Mouse (Mus musculus) embryonic facial prominence, embryonic 13.5 days (tissue): ENCODE data around the gene Gm6096. TPM values are rescaled to one million over a fixed set of nuclear protein-coding genes. Genes with fewer than 3 reads are reported as not detected.
A peak's percentile ranks its signal among the peaks of the same experiment; 100 is the strongest.

ENCODE experiments used
- ATAC-seq: fragments of 200-750 bp; cut with Nextera tagmentation; 2 replicates; pipeline ENCODE4 v1.8.0; 2017; ENCODE audit warnings: low read depth; ENCODE audit not compliant: insufficient number of reproducible peaks, insufficient read depth, low FRiP score, low TSS enrichment
- H3K27ac ChIP-seq: fragments of 300-500 bp; sonication (generic); 2 replicates; pipeline ENCODE4 v1.5.1; 2015; ENCODE audit warnings: moderate library complexity, mild to moderate bottlenecking, inconsistent platforms
- H3K27me3 ChIP-seq: fragments of 300-500 bp; sonication (generic); 2 replicates; pipeline ENCODE4 v1.6.1; 2015; ENCODE audit warnings: mild to moderate bottlenecking, inconsistent platforms
- H3K36me3 ChIP-seq: fragments of 300-500 bp; sonication (generic); 2 replicates; pipeline ENCODE4 v1.6.1; 2015; ENCODE audit warnings: mild to moderate bottlenecking, inconsistent platforms
- H3K4me1 ChIP-seq: fragments of 300-500 bp; sonication (generic); 2 replicates; pipeline ENCODE4 v1.6.1; 2015; ENCODE audit warnings: inconsistent platforms
- H3K4me2 ChIP-seq: fragments of 300-500 bp; sonication (generic); 2 replicates; pipeline ENCODE4 v1.6.1; 2015; ENCODE audit warnings: moderate library complexity, mild to moderate bottlenecking, inconsistent platforms
- H3K4me3 ChIP-seq: fragments of 300-500 bp; sonication (generic); 2 replicates; pipeline ENCODE4 v1.5.1; 2015; ENCODE audit warnings: mild to moderate bottlenecking, inconsistent platforms
- H3K9ac ChIP-seq: fragments of 300-500 bp; sonication (generic); 2 replicates; pipeline ENCODE4 v1.6.1; 2015; ENCODE audit warnings: mild to moderate bottlenecking, inconsistent platforms
- H3K9me3 ChIP-seq: fragments of 300-500 bp; sonication (generic); 2 replicates; pipeline ENCODE4 v1.6.1; 2016; ENCODE audit warnings: inconsistent platforms
- WGBS: fragments of 180-500 bp; shearing (Covaris S2); methylation state at CpG from one replicate; pipeline ENCODE4 v1.1.7; 2015; ENCODE audit warnings: mixed read lengths; 5-methylcytosine and 5-hydroxymethylcytosine counted together
- polyA plus RNA-seq: library from polyadenylated mRNA; unstranded; fragments of >200 nt; fragmentation: Nextera tagmentation; extraction: Ambion mirVana; gene quantifications from 2 replicates; pipeline ENCODE4 v1.2.1, GENCODE M21; 2015

Gm6096 gene
- polyA plus RNA-seq, 1 experiment from 2014 or later = not detected

DNA sequence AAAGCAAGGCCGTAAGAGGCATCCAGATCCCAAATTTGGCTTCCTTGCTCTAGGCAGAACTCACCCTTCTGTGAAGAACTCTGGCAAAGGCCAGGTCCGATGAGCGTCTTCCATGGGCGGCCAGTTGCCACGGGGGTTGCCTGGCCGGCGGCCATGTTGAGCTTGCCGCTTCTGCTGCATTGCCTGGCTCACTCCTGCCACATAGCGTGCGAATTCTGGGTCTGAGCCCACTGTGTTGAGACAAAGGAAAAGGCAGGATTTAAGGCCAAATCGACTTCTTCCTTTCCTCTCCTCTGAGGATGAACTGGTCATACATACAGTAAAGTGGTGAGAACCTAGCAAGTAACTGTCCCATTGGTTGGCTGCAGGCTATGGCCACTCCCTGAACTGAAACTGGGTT lies 8.7 kb upstream of the Gm6096 start:
- H3K9me3 ChIP-seq = no peaks in the 10 kb centered on the region
- H3K4me3 ChIP-seq = no peak overlapping the region
- H3K9ac ChIP-seq = no peak overlapping the region
- no peak overlapping the region for H3K27ac ChIP-seq
- no peak overlapping the region for H3K4me2 ChIP-seq
- no peaks in the 10 kb centered on the region for H3K27me3 ChIP-seq
- no peak for ATAC-seq
- WGBS = 93% methylated on average over 11 of the region's 11 CpGs
- no peaks in the 10 kb centered on the region for H3K4me1 ChIP-seq
- peaks cover 78% of the 10 kb centered on the region for H3K36me3 ChIP-seq

DNA sequence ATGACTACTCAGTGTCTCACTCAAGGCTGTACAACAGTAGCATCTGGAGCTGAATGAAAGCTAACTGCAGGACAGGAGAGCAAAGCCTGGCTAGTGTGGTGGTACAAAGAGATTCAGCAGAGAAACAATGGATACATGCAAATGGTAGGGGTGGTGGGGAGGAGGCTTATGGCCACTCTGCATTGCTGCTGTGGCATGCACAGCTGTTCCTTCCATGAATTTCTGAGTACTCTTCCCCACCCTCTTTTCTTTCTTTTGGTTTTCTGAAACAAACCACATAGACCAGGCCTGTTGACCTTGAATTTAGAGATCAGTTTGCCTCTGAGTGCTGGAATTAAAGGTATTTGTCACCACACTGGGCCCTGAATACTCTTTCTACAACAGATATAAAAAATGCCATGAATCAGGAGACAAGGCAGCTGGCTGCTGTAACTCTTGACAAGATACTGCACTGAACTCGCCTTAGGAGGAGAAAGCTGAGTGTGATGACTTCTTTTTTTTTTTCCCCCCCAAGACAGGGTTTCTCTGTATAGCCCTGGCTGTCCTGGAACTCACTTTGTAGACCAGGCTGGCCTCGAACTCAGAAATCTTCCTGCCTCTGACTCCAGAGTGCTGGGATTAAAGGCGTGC lies 3.9 kb upstream of the Gm6096 start:
- WGBS = 84% methylated on average over 3 of the region's 3 CpGs
- no peak overlapping the region for H3K4me3 ChIP-seq

DNA sequence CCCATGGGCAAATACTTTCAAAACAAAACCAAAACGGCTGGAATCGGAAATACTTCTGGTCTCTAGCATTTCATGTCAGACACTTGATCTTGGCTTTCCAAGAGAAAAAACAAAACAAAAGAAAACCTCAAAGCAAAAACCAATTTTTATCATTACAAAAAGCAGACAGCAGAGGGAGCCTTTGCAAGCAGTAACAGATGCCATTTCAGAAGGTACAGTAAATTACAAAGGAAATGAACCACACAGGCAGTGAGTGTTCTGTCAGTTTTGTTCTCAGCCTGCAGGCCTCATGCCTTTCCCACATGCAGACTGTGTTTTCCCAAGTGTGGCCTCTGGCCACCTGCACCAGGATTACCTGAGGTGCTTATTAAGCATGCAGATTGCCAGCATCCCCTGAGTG lies 1.2 kb downstream of the Gm6096 start:
- no peak for ATAC-seq
- H3K36me3 ChIP-seq = peaks cover 42% of the 10 kb centered on the region
- 37% methylated on average over 2 of the region's 2 CpGs for WGBS
- H3K9ac ChIP-seq = no peak overlapping the region
- no peak overlapping the region for H3K4me2 ChIP-seq
- H3K4me3 ChIP-seq = no peak overlapping the region
- H3K27me3 ChIP-seq = no peaks in the 10 kb centered on the region
- no peaks in the 10 kb centered on the region for H3K9me3 ChIP-seq
- 0 out of 2 replicates have a peak, but pooled peaks cover 4% of the 10 kb centered on the region for H3K4me1 ChIP-seq
- no peak overlapping the region for H3K27ac ChIP-seq

More for the DNA sequence above, 3.9 kb upstream of the Gm6096 start:
- H3K36me3 ChIP-seq = peaks cover 61% of the 10 kb centered on the region
- no peaks in the 10 kb centered on the region for H3K9me3 ChIP-seq
- no peaks in the 10 kb centered on the region for H3K27me3 ChIP-seq
- no peak overlapping the region for H3K9ac ChIP-seq
- H3K4me1 ChIP-seq = 0 out of 2 replicates have a peak, but pooled peaks cover 4% of the 10 kb centered on the region
- no peak overlapping the region for H3K27ac ChIP-seq
- H3K4me2 ChIP-seq = no peak overlapping the region
- ATAC-seq = no peak

GRCm38 (mm10) chr7:34255137-34255536 lies 4.3 kb downstream of the Gm6096 start:
- H3K36me3 ChIP-seq = peaks cover 30% of the 10 kb centered on the region

DNA sequence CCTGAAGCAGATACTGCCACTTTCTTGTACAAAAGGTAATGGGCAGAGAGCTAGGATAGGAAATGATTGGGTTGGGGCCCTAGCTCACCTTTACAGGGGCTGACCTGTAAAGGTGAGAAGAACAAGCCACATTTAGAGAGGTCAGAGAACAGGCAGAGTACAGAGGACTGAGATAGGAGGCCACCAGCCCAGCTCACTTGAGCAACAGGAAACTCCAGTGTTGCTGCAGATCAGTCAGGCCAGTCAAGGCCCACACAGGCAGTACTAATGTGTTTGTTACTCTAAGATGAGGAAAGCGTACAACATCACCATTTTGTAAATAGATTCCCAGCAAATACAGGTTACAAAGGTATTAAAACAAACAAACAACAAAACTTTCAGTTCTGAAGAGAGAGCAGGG lies 5.1 kb downstream of the Gm6096 start:
- Histone ChIP-seq H3K36me3 (peaks cover 27% of the 10 kb centered on the region), H3K9ac (no peak overlapping the region), H3K4me1 (peaks cover 15% of the 10 kb centered on the region; the same call in 1 of the 2 replicates), H3K4me3 (no peak overlapping the region), H3K27ac (peak overlapping the region; percentile 22; the same call in 1 of the 2 replicates), H3K4me2 (no peak overlapping the region), H3K9me3 (no peaks in the 10 kb centered on the region), H3K27me3 (no peaks in the 10 kb centered on the region)
- 88% methylated on average over 1 of the region's 1 CpGs for WGBS
- ATAC-seq = no peak

More at GRCm38 (mm10) chr7:34255137-34255536, 4.3 kb downstream of the Gm6096 start:
- H3K9me3 ChIP-seq = no peaks in the 10 kb centered on the region
- no peak for ATAC-seq
- no peak overlapping the region for H3K4me2 ChIP-seq
- no peaks in the 10 kb centered on the region for H3K27me3 ChIP-seq
- no peak overlapping the region for H3K9ac ChIP-seq
- whole genome bisulfite sequencing = 74% methylated on average over 3 of the region's 3 CpGs
- H3K4me3 ChIP-seq = no peak overlapping the region
- peaks cover 15% of the 10 kb centered on the region; the same call in 1 of the 2 replicates for H3K4me1 ChIP-seq
- no peak overlapping the region for H3K27ac ChIP-seq

DNA sequence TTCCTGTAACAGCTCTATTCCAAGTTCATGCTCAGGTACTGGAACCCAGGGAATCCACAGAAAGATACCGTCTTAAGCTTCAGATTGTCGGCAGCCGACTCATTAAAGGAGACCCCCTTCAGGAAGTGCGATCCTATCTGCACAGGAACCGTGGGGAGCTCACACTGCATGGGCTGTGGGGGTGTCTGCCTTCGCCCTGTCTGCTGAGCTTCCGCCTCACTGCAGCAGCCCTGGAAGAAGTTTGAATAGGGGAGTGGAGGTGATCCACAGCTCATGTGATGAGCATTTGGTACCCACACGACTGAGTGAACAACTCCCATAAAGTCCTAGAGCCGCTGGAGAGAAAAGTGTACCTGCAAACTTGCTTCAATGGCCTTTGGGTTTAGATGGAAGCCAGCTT lies 6.4 kb downstream of the Gm6096 start:
- peaks cover 31% of the 10 kb centered on the region for H3K36me3 ChIP-seq
- 76% methylated on average over 9 of the region's 9 CpGs for WGBS

GRCm38 (mm10) chr7:34258407-34258806 lies 7.6 kb downstream of the Gm6096 start:
- Histone ChIP-seq H3K27ac (peak overlapping the region; percentile 24; the same call in 1 of the 2 replicates), H3K4me2 (no peak overlapping the region), H3K27me3 (no peaks in the 10 kb centered on the region), H3K9ac (no peak overlapping the region), H3K4me3 (no peak overlapping the region), H3K36me3 (peaks cover 34% of the 10 kb centered on the region), H3K4me1 (peaks cover 11% of the 10 kb centered on the region; the same call in 1 of the 2 replicates), H3K9me3 (no peaks in the 10 kb centered on the region)
- ATAC-seq = no peak
- WGBS = 20% methylated on average over 1 of the region's 1 CpGs

More for the DNA sequence above, 6.4 kb downstream of the Gm6096 start:
- no peaks in the 10 kb centered on the region for H3K9me3 ChIP-seq
- no peak overlapping the region for H3K27ac ChIP-seq
- ATAC-seq = no peak
- no peak overlapping the region for H3K4me2 ChIP-seq
- H3K27me3 ChIP-seq = no peaks in the 10 kb centered on the region
- peaks cover 11% of the 10 kb centered on the region; the same call in 1 of the 2 replicates for H3K4me1 ChIP-seq
- H3K9ac ChIP-seq = no peak overlapping the region
- H3K4me3 ChIP-seq = no peak overlapping the region

GRCm38 (mm10) chr7:34263437-34263836 lies 12.6 kb downstream of the Gm6096 start:
- H3K9ac ChIP-seq = no peak overlapping the region
- peaks cover 8% of the 10 kb centered on the region; the same call in 1 of the 2 replicates for H3K36me3 ChIP-seq
- H3K27ac ChIP-seq = no peak overlapping the region
- no peak for ATAC-seq
- no peak overlapping the region for H3K4me2 ChIP-seq
- 86% methylated on average over 5 of the region's 5 CpGs for WGBS
- no peaks in the 10 kb centered on the region for H3K9me3 ChIP-seq
- H3K4me3 ChIP-seq = no peak overlapping the region
- peaks cover 8% of the 10 kb centered on the region for H3K4me1 ChIP-seq
- H3K27me3 ChIP-seq = no peaks in the 10 kb centered on the region

GRCm38 (mm10) chr7:34265876-34266346 lies 15.1 kb downstream of the Gm6096 start:
- Histone ChIP-seq H3K4me1 (peaks cover 6% of the 10 kb centered on the region), H3K4me2 (no peak overlapping the region), H3K9ac (no peak overlapping the region), H3K27ac (no peak overlapping the region), H3K27me3 (no peaks in the 10 kb centered on the region), H3K9me3 (no peaks in the 10 kb centered on the region), H3K4me3 (no peak overlapping the region), H3K36me3 (peaks cover 8% of the 10 kb centered on the region; the same call in 1 of the 2 replicates)
- ATAC-seq = no peak
- 59% methylated on average over 5 of the region's 5 CpGs for WGBS

DNA sequence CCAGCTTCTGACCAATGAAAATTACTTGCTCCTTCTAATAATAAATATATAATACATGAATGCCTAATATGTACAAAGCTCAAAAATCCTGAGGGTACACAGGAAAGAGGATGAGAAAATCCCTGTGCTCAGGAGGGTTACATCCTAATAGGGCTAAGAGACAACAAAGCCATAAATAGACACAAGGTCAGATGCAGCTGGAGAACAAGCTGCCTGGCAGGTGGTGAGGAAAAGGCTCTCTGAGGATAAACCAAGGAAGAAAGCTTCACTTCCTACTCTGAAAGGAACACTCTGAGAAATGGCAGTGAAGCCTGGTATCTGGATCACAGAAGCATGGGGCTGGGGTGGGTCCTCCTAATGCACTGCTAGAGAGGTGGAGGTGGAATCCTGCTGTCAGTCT lies 15.6 kb downstream of the Gm6096 start:
- Histone ChIP-seq H3K27ac (no peak overlapping the region), H3K27me3 (no peaks in the 10 kb centered on the region), H3K4me3 (no peak overlapping the region), H3K4me2 (no peak overlapping the region), H3K9ac (no peak overlapping the region), H3K9me3 (no peaks in the 10 kb centered on the region), H3K4me1 (peaks cover 6% of the 10 kb centered on the region), H3K36me3 (peaks cover 7% of the 10 kb centered on the region; the same call in 1 of the 2 replicates)
- ATAC-seq = no peak

DNA sequence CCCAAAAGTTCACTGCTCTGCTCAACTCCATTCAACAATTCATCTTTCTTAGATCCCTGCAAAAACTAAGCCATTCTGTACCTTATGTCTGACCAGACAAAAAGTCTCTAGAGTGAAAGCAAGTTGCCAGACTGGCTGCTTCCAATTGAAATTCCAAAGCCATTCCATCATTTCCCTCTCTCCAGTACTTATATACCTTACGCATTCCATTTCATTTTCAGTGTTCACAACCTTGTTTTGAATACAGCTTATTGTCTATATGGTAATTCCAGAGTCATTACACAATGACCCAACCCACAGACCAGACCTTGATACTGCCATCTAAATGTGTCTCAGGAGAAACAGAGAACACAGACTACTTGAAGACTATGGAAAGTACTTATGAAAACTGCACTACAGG lies 17.6 kb downstream of the Gm6096 start:
- ATAC-seq = no peak

GRCm38 (mm10) chr7:34272465-34272864 lies 21.6 kb downstream of the Gm6096 start:
- WGBS = 52% methylated on average over 4 of the region's 4 CpGs
- no peak for ATAC-seq
- Histone ChIP-seq H3K36me3 (peaks cover 6% of the 10 kb centered on the region; the same call in 1 of the 2 replicates), H3K27me3 (no peaks in the 10 kb centered on the region), H3K4me3 (no peak overlapping the region), H3K27ac (no peak overlapping the region), H3K4me2 (no peak overlapping the region), H3K9me3 (no peaks in the 10 kb centered on the region), H3K4me1 (peaks cover 10% of the 10 kb centered on the region), H3K9ac (no peak overlapping the region)

More for the DNA sequence above, 17.6 kb downstream of the Gm6096 start:
- Histone ChIP-seq H3K4me1 (peaks cover 10% of the 10 kb centered on the region), H3K36me3 (no peaks in the 10 kb centered on the region), H3K27ac (0 out of 2 replicates have a peak overlapping the region, but pooled peaks have one; percentile 44), H3K9ac (no peak overlapping the region), H3K4me3 (no peak overlapping the region), H3K9me3 (no peaks in the 10 kb centered on the region), H3K27me3 (no peaks in the 10 kb centered on the region), H3K4me2 (no peak overlapping the region)
- WGBS = 48% methylated on average over 1 of the region's 1 CpGs
